Mouse (Mus musculus) olfactory bulb, adult 2 months (tissue): Measurements from ENCODE around the gene Setd5. TPM values are rescaled to one million over a fixed set of nuclear protein-coding genes. Genes with fewer than 3 reads are reported as not detected.

Source experiments
- H3K27ac ChIP-seq: fragments of 200-500 bp; 2 replicates; pipeline ENCODE4 v1.5.1; 2012; ENCODE audit warnings: low read depth, low read length; ENCODE audit not compliant: insufficient read depth
- H3K4me1 ChIP-seq: fragments of 200-500 bp; 2 replicates; pipeline ENCODE4 v1.6.1; 2012; ENCODE audit warnings: low read length; ENCODE audit not compliant: control insufficient read depth, insufficient read depth
- H3K4me3 ChIP-seq: fragments of 200-500 bp; 2 replicates; pipeline ENCODE4 v1.5.1; 2012; ENCODE audit warnings: mild to moderate bottlenecking, low read depth, low read length, moderate library complexity; ENCODE audit not compliant: insufficient read depth
- CTCF ChIP-seq: fragments of 200-500 bp; IDR thresholded peaks from 2 replicates; pipeline ENCODE4 v1.5.1; 2012; ENCODE audit warnings: low read depth, mild to moderate bottlenecking, low read length, moderate library complexity; ENCODE audit not compliant: insufficient read depth
- POLR2A ChIP-seq: fragments of 200-500 bp; IDR thresholded peaks from 2 replicates; pipeline ENCODE4 v1.6.1; 2012; ENCODE audit warnings: mild to moderate bottlenecking, low read depth, low read length, moderate library complexity; ENCODE audit not compliant: insufficient read depth
- WGBS: fragments of 180-500 bp; shearing (Covaris S2); methylation state at CpG from one replicate; pipeline ENCODE4 v1.1.7; 2018; 5-methylcytosine and 5-hydroxymethylcytosine counted together
- polyA plus RNA-seq: library from polyadenylated mRNA; stranded (reverse); fragments of >200 nt; gene quantifications from 2 replicates; pipeline ENCODE4 v1.2.4, GENCODE M21; 2012; ENCODE audit warnings: low replicate concordance; ENCODE audit not compliant: missing spikeins, insufficient read depth, insufficient read length

The Setd5 gene
- 290 and 314 TPM in 2 replicates for polyA plus RNA-seq

DNA sequence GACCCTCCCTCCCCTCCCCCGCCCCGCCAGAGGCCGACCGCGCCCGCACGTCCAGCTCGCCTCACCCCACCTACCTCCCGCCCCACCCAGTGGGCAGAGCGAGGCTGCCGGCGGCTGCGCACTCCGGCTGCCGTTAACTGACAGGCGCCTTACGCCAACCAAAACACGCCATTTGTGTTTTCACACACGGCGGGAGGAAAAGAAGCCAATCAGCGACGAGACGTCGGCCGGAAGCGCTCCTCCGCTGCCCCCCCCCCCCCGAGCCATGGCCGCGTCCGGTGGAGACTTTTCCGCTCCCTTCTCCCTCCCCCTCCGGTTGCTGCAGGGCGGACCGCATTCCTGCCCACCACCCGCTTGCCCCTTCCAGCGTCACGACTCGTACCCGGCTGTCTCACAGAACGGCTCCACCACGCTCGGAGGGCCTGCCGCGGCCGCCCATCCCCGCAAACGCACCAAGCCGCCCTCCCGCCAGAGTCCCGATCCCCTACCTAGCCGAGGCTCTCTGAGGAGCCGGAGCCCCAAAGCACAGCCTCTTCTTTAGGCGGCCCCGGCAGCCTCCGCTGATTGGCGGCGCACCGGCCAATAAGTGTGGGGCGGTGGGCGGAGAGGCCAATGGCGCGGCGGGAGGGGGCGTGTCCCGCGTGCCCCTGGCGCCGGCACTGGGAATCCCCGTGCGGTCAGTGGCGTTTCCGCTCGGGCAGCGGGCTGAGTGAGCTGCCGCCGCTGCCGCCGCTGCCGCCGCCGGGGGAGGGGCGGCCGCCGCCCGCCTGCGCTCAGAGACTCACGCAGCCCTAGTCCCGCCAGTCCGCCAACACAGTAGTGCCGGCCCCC is at the start of gene Setd5:
Gene Setd5, plus strand, starts transcription at position 680 of the 831 bp plus-strand sequence.
- Histone ChIP-seq H3K4me3 (peak within 1 kb of the TSS; percentile 96), H3K27ac (peak within 1 kb of the TSS; percentile 99), H3K4me1 (peaks cover 5% of the 10 kb centered on the region)
- TF ChIP-seq POLR2A (peak; percentile 99), CTCF (no peak)
- under 1% methylated on average over 83 of the region's 91 CpGs for WGBS

DNA sequence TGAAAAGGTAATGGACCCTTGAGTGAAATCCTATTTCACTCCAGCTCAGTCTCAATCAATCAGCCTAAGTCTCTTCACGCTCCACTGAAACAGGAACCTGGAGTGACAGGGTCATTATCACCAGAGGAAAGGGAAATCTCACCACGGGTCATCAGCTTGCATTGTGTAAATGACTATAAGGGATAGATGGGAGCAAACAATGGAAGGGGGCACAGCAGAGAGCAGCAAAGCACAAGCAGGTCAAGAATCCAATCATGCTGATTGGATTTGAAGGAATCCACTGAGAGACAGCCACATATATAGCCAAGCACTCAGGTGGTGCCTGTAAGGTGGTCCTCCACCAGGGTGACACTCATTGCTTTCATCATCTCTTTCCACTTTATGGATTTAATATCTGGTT is 49.7 kb upstream of the Setd5 start:
- peaks cover 2% of the 10 kb centered on the region; the same call in 1 of the 2 replicates for H3K4me1 ChIP-seq
- TF ChIP-seq CTCF (no peak), POLR2A (no peak)
- H3K4me3 ChIP-seq, result no peak overlapping the region
- H3K27ac ChIP-seq, result no peak overlapping the region
- 43% methylated on average over 2 of the region's 2 CpGs for WGBS

DNA sequence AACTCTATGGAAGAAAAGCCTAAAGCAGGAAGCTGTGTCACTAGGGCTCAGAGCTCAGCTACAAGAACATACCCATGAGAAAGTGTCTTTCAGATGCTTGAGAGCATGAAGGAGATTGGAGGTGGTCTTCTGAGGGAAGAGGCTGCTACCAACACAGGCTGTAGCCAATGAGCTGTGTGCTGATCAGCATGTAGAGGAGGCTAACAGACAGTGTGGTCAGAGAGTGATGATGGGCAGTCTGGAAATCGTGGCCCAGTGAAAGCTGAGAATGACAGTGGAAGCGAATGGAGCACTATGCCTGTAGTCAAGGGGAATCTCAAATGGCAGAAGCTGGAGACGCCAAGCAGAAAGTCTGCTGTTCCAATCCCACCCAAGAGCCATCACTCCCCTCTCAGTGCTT is 48.2 kb upstream of the Setd5 start:
- Histone ChIP-seq H3K4me3 (no peak overlapping the region), H3K27ac (no peak overlapping the region), H3K4me1 (peaks cover 2% of the 10 kb centered on the region; the same call in 1 of the 2 replicates)
- 81% methylated on average over 3 of the region's 3 CpGs for WGBS
- TF ChIP-seq POLR2A (no peak), CTCF (no peak)

DNA sequence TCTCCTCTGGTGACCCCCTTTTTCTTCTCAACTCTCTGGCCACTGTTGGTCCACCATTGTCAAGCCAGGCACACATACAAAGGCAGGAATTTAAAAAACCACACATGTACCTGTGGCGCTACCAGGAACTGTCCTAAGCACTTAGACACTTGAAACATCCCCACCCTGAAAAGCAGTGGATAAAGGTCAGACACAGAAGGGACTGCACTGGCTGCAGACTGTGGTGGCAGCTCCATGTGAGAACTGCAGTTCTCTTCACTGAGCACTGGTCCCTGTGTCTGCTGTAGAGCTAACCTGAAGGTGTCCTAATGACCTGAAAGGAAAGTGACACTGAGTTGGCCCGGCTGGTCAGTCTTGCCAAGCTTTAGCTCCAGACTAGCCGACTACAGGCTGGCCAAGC is 46.6 kb upstream of the Setd5 start:
- no peak overlapping the region for H3K27ac ChIP-seq
- no peak overlapping the region for H3K4me3 ChIP-seq
- no peak for TF ChIP-seq POLR2A
- TF ChIP-seq CTCF, result no peak
- peaks cover 2% of the 10 kb centered on the region; the same call in 1 of the 2 replicates for H3K4me1 ChIP-seq
- WGBS, result 75% methylated on average over 3 of the region's 3 CpGs

DNA sequence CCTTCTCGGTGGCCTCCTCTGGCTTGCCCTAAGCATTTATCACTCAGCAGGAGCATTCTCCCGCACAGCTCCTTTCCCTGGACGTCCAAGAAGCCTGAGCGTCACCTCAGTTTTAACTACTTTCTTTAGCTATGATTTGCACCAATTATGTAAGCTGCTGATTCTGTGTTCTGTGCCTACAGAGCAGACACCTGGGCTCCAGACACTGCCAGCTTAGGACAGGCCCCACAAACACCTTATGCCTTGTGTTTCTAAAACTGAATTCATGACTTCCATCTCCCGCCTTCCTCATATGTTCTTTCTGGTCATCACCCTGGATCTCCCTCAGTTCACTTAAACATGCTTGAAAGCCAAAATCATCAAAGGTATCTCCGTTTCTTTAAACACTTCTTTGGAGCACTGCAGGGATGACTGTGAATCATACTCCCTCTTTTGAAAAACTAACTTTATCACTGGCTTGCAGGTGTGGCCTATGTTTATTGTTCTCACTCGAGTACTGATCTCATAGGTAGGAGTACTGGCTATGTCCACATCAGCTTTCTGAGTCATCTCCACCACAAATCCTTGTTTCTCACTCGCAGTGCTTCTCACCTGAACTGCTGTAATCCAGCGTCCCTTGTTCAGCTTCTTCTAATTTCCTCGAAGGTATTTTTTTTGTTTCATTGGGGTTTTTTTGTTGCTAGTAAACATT is 46.0 kb upstream of the Setd5 start:
- no peak overlapping the region for H3K27ac ChIP-seq
- no peaks in the 10 kb centered on the region for H3K4me1 ChIP-seq
- TF ChIP-seq CTCF (no peak), POLR2A (no peak)
- no peak overlapping the region for H3K4me3 ChIP-seq
- 78% methylated on average over 10 of the region's 10 CpGs for WGBS

DNA sequence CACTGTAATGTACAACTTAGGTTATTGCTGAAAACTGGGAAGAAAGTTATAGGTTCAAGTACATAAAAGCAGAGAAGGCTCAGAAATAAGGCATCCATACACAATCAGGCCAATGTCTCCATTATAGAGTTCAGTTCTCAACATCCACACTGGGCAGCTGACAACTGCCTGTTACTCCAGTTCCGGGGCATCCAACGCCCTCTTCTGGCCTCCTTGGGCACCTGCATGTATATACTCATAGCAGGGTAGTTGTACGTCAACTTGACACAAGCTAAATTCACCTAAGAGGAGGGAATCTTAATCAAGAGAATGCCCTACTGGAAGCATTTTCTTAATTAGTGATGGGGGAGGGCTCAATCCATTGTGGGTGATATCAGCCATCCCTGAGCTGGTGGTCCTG is 45.0 kb upstream of the Setd5 start:
- TF ChIP-seq CTCF (no peak), POLR2A (no peak)
- Histone ChIP-seq H3K4me1 (no peaks in the 10 kb centered on the region), H3K27ac (no peak overlapping the region), H3K4me3 (no peak overlapping the region)
- 79% methylated on average over 3 of the region's 3 CpGs for WGBS

DNA sequence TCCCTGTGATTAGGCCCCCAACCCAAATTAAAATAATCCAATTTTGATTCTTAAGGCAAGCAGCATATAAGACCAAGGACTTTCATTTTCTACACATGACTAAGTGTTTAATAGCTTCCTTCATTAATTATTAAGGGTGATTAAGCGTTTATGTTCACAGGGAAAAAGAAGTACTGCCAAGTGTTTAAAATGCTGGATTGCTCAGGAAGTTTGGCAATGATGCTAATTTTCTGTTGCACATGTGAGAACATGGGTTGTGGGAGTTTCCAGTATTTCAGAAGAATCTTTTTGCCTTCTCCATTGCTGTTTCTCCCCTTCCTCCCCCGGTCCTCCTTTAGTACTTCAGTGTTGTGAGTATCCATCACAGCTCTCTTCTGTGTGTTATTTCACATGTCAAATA is 44.0 kb upstream of the Setd5 start:
- 42% methylated on average over 2 of the region's 2 CpGs for WGBS
- Histone ChIP-seq H3K4me1 (no peaks in the 10 kb centered on the region), H3K27ac (no peak overlapping the region), H3K4me3 (no peak overlapping the region)
- no peak for TF ChIP-seq POLR2A
- no peak for TF ChIP-seq CTCF

DNA sequence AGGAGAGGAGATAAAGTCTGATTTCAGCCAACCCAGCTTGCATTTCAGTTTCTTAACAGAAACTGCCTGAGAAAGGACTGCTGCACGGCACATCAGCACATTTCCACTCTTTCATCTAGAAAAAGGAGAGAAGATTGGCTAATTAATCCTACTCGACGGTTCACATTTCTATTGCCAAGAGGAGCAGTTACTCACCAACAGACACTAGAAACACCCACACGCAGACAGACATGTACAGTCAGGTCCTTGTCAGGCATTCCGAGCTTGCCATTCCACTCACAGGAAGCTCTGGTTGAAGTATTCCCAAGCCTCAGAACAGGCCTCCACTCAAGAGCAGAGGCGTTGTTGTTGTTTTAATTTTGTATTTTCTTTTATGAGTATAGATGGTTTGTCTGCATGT is 42.7 kb upstream of the Setd5 start:
- Histone ChIP-seq H3K27ac (no peak overlapping the region), H3K4me3 (no peak overlapping the region), H3K4me1 (peaks cover 3% of the 10 kb centered on the region; the same call in 1 of the 2 replicates)
- WGBS, result 71% methylated on average over 6 of the region's 6 CpGs
- TF ChIP-seq CTCF, result no peak
- TF ChIP-seq POLR2A, result no peak

DNA sequence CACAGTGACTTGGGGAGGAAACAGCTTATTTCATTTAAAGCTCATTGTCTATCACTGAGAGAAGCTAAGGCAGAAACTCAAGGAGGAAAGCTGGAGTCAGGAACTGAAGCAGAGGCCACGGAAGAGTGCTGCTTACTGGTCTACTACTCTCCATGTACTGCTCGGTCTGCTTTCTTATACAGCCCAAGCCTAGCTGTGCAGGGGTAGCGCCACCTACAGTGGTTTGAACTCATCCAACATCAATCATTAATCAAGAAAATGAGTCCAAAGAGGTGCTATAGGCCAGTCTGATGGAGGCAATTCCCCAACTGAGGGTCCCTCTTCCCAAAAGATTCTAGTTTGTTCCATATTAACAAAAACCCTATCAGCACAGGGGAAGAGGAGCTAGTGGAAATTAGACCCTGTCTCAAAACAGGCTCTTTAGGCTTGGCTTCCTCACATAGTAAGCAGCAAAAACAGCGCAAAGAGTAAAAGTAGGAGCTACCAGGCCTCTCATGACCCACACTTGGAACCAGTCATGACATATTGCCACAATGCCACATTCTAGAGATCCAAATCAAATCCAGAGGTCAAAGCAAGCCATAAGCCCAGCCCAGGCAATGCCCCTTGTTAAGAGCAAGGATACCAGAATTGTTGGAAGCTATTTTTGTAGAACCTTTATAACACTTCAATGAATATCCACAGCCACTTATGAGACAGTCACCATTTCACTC is 40.5 kb upstream of the Setd5 start:
- TF ChIP-seq POLR2A, result no peak
- no peak for TF ChIP-seq CTCF
- H3K4me1 ChIP-seq, result peaks cover 3% of the 10 kb centered on the region; the same call in 1 of the 2 replicates
- 88% methylated on average over 4 of the region's 4 CpGs for WGBS
- H3K4me3 ChIP-seq, result no peak overlapping the region
- H3K27ac ChIP-seq, result no peak overlapping the region
